Mouse (Mus musculus) midbrain, embryonic 12.5 days (tissue): ENCODE data around the gene Tmem199. TPM values are rescaled to one million over a fixed set of nuclear protein-coding genes. Genes with fewer than 3 reads are reported as not detected.

Experiments used
- ATAC-seq: fragments of 200-750 bp; cut with Nextera tagmentation; 2 replicates; pipeline ENCODE4 v1.8.0; 2017; ENCODE audit warnings: low read depth, moderate TSS enrichment, moderate library complexity; ENCODE audit not compliant: low FRiP score
- H3K27ac ChIP-seq: fragments of 300-500 bp; sonication (generic); replicated peaks from 2 replicates; pipeline ENCODE4 v1.5.1; 2016; ENCODE audit warnings: mild to moderate bottlenecking
- H3K27me3 ChIP-seq: fragments of 300-500 bp; sonication (generic); 2 replicates; pipeline ENCODE4 v1.6.1; 2016; ENCODE audit warnings: mild to moderate bottlenecking
- H3K36me3 ChIP-seq: fragments of 300-500 bp; sonication (generic); 2 replicates; pipeline ENCODE4 v1.6.1; 2016
- H3K4me1 ChIP-seq: fragments of 300-500 bp; sonication (generic); 2 replicates; pipeline ENCODE4 v1.6.1; 2016
- H3K4me2 ChIP-seq: fragments of 300-500 bp; sonication (generic); replicated peaks from 2 replicates; pipeline ENCODE4 v1.6.1; 2016; ENCODE audit warnings: mild to moderate bottlenecking, moderate library complexity
- H3K4me3 ChIP-seq: fragments of 300-500 bp; sonication (generic); 2 replicates; pipeline ENCODE4 v1.5.1; 2016; ENCODE audit warnings: mild to moderate bottlenecking
- H3K9ac ChIP-seq: fragments of 300-500 bp; sonication (generic); replicated peaks from 2 replicates; pipeline ENCODE4 v1.6.1; 2016; ENCODE audit warnings: mild to moderate bottlenecking, moderate library complexity
- H3K9me3 ChIP-seq: fragments of 300-500 bp; sonication (generic); 2 replicates; pipeline ENCODE4 v1.6.1; 2016; ENCODE audit warnings: mild to moderate bottlenecking
- WGBS: fragments of 180-500 bp; shearing (Covaris S2); methylation state at CpG from one replicate; pipeline ENCODE4 v1.1.7; 2016; 5-methylcytosine and 5-hydroxymethylcytosine counted together
- polyA plus RNA-seq: library from polyadenylated mRNA; unstranded; fragments of >200 nt; fragmentation: Nextera tagmentation; extraction: Ambion mirVana; gene quantifications from 2 replicates; pipeline ENCODE4 v1.2.1, GENCODE M21; 2016

Tmem199 gene
- polyA plus RNA-seq, 1 experiment from 2014 or later = 88.5 TPM

GRCm38 (mm10) chr11:78465568-78466180 lies 46.3 kb downstream of the Tmem199 start, which contains the start of gene Slc46a1:
TSS of gene Slc46a1 (plus strand) at chr11:78465697.
- Histone ChIP-seq H3K4me3 (peak within 1 kb of the TSS; percentile 77), H3K27ac (peak within 1 kb of the TSS; percentile 85), H3K9me3 (peaks cover 4% of the 10 kb centered on the region; the same call in 1 of the 2 replicates), H3K27me3 (no peaks in the 10 kb centered on the region), H3K4me1 (peaks cover 12% of the 10 kb centered on the region), H3K4me2 (peak within 1 kb of the TSS; percentile 94), H3K36me3 (0 out of 2 replicates have a peak, but pooled peaks cover 3% of the 10 kb centered on the region), H3K9ac (peak within 1 kb of the TSS; percentile 84)
- under 1% methylated on average over 40 of the region's 41 CpGs for WGBS
- peak; percentile 91 for ATAC-seq

- 0 out of 2 replicates have a peak, but pooled peaks have one; percentile 27 for ATAC-seq
- Histone ChIP-seq H3K4me2 (peak overlapping the region; percentile 94), H3K9me3 (peaks cover 4% of the 10 kb centered on the region; the same call in 1 of the 2 replicates), H3K27ac (no peak overlapping the region), H3K27me3 (no peaks in the 10 kb centered on the region), H3K4me1 (peaks cover 12% of the 10 kb centered on the region), H3K36me3 (0 out of 2 replicates have a peak, but pooled peaks cover 3% of the 10 kb centered on the region), H3K9ac (peak overlapping the region; percentile 84; the same call in 1 of the 2 replicates), H3K4me3 (peak overlapping the region; percentile 77)
- WGBS = 27% methylated on average over 9 of the region's 9 CpGs
These were observed 46.9 kb downstream of the Tmem199 start for GRCm38 (mm10) chr11:78465116-78465515.

- H3K27me3 ChIP-seq = no peaks in the 10 kb centered on the region
These were observed 48.5 kb downstream of the Tmem199 start for GRCm38 (mm10) chr11:78463286-78464036.

GRCm38 (mm10) chr11:78462669-78463068 lies 49.3 kb downstream of the Tmem199 start:
- H3K9ac ChIP-seq = no peak overlapping the region
- no peak overlapping the region for H3K4me3 ChIP-seq
- ATAC-seq = no peak
- WGBS = 84% methylated on average over 5 of the region's 5 CpGs
- no peaks in the 10 kb centered on the region for H3K36me3 ChIP-seq
- H3K9me3 ChIP-seq = peaks cover 4% of the 10 kb centered on the region; the same call in 1 of the 2 replicates
- no peak overlapping the region for H3K27ac ChIP-seq
- H3K4me2 ChIP-seq = no peak overlapping the region
- no peaks in the 10 kb centered on the region for H3K27me3 ChIP-seq
- H3K4me1 ChIP-seq = peaks cover 12% of the 10 kb centered on the region

More at GRCm38 (mm10) chr11:78463286-78464036, 48.5 kb downstream of the Tmem199 start:
- Histone ChIP-seq H3K4me2 (no peak overlapping the region), H3K4me3 (no peak overlapping the region), H3K36me3 (no peaks in the 10 kb centered on the region), H3K9ac (no peak overlapping the region), H3K9me3 (peaks cover 4% of the 10 kb centered on the region; the same call in 1 of the 2 replicates), H3K4me1 (peaks cover 12% of the 10 kb centered on the region), H3K27ac (no peak overlapping the region)
- 73% methylated on average over 13 of the region's 13 CpGs for WGBS
- no peak for ATAC-seq

- no peak for ATAC-seq
- Histone ChIP-seq H3K4me2 (no peak overlapping the region), H3K27me3 (no peaks in the 10 kb centered on the region), H3K4me1 (peaks cover 12% of the 10 kb centered on the region), H3K36me3 (no peaks in the 10 kb centered on the region), H3K9ac (no peak overlapping the region), H3K4me3 (no peak overlapping the region), H3K27ac (no peak overlapping the region), H3K9me3 (peaks cover 4% of the 10 kb centered on the region; the same call in 1 of the 2 replicates)
- 76% methylated on average over 1 of the region's 1 CpGs for WGBS
These were observed 50.1 kb downstream of the Tmem199 start for GRCm38 (mm10) chr11:78461894-78462293.

- Histone ChIP-seq H3K4me3 (no peak overlapping the region), H3K27me3 (peaks cover 3% of the 10 kb centered on the region; the same call in 1 of the 2 replicates), H3K36me3 (no peaks in the 10 kb centered on the region), H3K9me3 (peaks cover 4% of the 10 kb centered on the region; the same call in 1 of the 2 replicates), H3K4me2 (no peak overlapping the region), H3K9ac (no peak overlapping the region), H3K27ac (no peak overlapping the region), H3K4me1 (no peaks in the 10 kb centered on the region)
- ATAC-seq = no peak
- WGBS = 85% methylated on average over 17 of the region's 17 CpGs
These were observed 53.2 kb downstream of the Tmem199 start for GRCm38 (mm10) chr11:78458740-78459139.

Other genes with a start within 250 kb of the Tmem199 start
- gene BC030499, start 221.3 kb downstream of the Tmem199 start, polyA plus RNA-seq = 0.24 and 0.29 TPM in 2 replicates
- gene Spag5, start 210.6 kb downstream of the Tmem199 start, polyA plus RNA-seq = 47.6 and 51.8 TPM in 2 replicates
- 1.8 and 4.6 TPM in 2 replicates for gene Aldoc, start 189.2 kb downstream of the Tmem199 start, polyA plus RNA-seq
- gene Pigs, start 183.8 kb downstream of the Tmem199 start, polyA plus RNA-seq = 59.9 and 67.2 TPM in 2 replicates
- 80.0 and 80.6 TPM in 2 replicates for gene Unc119, start 168.7 kb downstream of the Tmem199 start, polyA plus RNA-seq
- not detected in 2 replicates for gene Foxn1, start 125.6 kb downstream of the Tmem199 start, polyA plus RNA-seq
- not detected in 2 replicates for gene Slc13a2, start 90.0 kb downstream of the Tmem199 start, polyA plus RNA-seq
- 17.8 and 18.5 TPM in 2 replicates for gene Slc46a1, start 46.5 kb downstream of the Tmem199 start, polyA plus RNA-seq
- 36.4 and 37.0 TPM in 2 replicates for gene Sarm1, start 14.4 kb downstream of the Tmem199 start, polyA plus RNA-seq
- 99.7 and 135 TPM in 2 replicates for gene Vtn, start 13.1 kb downstream of the Tmem199 start, polyA plus RNA-seq
- gene Sebox, start 8.7 kb downstream of the Tmem199 start, polyA plus RNA-seq = not detected in 2 replicates
- gene Poldip2, start within 50 bp of the Tmem199 start, polyA plus RNA-seq = 155 and 168 TPM in 2 replicates
- gene Tnfaip1, start 24.2 kb upstream of the Tmem199 start, polyA plus RNA-seq = 62.7 and 65.3 TPM in 2 replicates
- 104 and 111 TPM in 2 replicates for gene Ift20, start 24.2 kb upstream of the Tmem199 start, polyA plus RNA-seq
- 47.2 and 51.7 TPM in 2 replicates for gene Tmem97, start 38.6 kb upstream of the Tmem199 start, polyA plus RNA-seq
- 25.4 and 26.0 TPM in 2 replicates for gene Nlk, start 185.2 kb upstream of the Tmem199 start, polyA plus RNA-seq
- gene Ccnq, start 239.6 kb upstream of the Tmem199 start, polyA plus RNA-seq = 31.0 and 35.6 TPM in 2 replicates